Mouse (Mus musculus) embryonic fibroblast, embryonic 13.5 days (primary cell): ENCODE measurements around the gene Hoxa5.

Source experiments
- CTCF ChIP-seq: IDR thresholded peaks from 2 replicates; pipeline ENCODE4 v1.5.1; 2011; ENCODE audit warnings: mild to moderate bottlenecking, control low read depth, low read length, moderate library complexity, borderline replicate concordance; ENCODE audit not compliant: insufficient read depth
- POLR2A ChIP-seq: IDR thresholded peaks from 2 replicates; pipeline ENCODE4 v1.6.1; 2011; ENCODE audit warnings: low read depth, mild to moderate bottlenecking, control low read depth, low read length, moderate library complexity

GRCm38 (mm10) chr6:52215771-52216535 lies 11.6 kb upstream of the Hoxa5 start:
- TF ChIP-seq CTCF: no peak
- TF ChIP-seq POLR2A: no peak
